Mouse (Mus musculus) hindbrain, embryonic 12.5 days (tissue): Measurements from ENCODE around the gene Spaca5. TPM values are rescaled to one million over a fixed set of nuclear protein-coding genes. Genes with fewer than 3 reads are reported as not detected.

Source experiments
- ATAC-seq: fragments of 200-750 bp; cut with Nextera tagmentation; 2 replicates; pipeline ENCODE4 v1.8.0; 2017; ENCODE audit warnings: moderate TSS enrichment; ENCODE audit not compliant: low FRiP score
- H3K27ac ChIP-seq: fragments of 300-500 bp; sonication (generic); 2 replicates; pipeline ENCODE4 v1.5.1; 2016; ENCODE audit warnings: mild to moderate bottlenecking
- H3K27me3 ChIP-seq: fragments of 300-500 bp; sonication (generic); 2 replicates; pipeline ENCODE4 v1.6.1; 2016; ENCODE audit warnings: mild to moderate bottlenecking
- H3K36me3 ChIP-seq: fragments of 300-500 bp; sonication (generic); 2 replicates; pipeline ENCODE4 v1.6.1; 2016; ENCODE audit warnings: mild to moderate bottlenecking
- H3K4me1 ChIP-seq: fragments of 300-500 bp; sonication (generic); 2 replicates; pipeline ENCODE4 v1.6.1; 2016
- H3K4me2 ChIP-seq: fragments of 300-500 bp; sonication (generic); replicated peaks from 2 replicates; pipeline ENCODE4 v1.6.1; 2016; ENCODE audit warnings: mild to moderate bottlenecking
- H3K4me3 ChIP-seq: fragments of 300-500 bp; sonication (generic); 2 replicates; pipeline ENCODE4 v1.5.1; 2016; ENCODE audit warnings: mild to moderate bottlenecking
- H3K9ac ChIP-seq: fragments of 300-500 bp; sonication (generic); 2 replicates; pipeline ENCODE4 v1.6.1; 2016; ENCODE audit warnings: mild to moderate bottlenecking, moderate library complexity
- H3K9me3 ChIP-seq: fragments of 300-500 bp; sonication (generic); replicated peaks from 2 replicates; pipeline ENCODE4 v1.6.1; 2016; ENCODE audit warnings: mild to moderate bottlenecking
- WGBS: fragments of 180-500 bp; shearing (Covaris S2); methylation state at CpG from one replicate; pipeline ENCODE4 v1.1.7; 2016; 5-methylcytosine and 5-hydroxymethylcytosine counted together
- polyA plus RNA-seq: library from polyadenylated mRNA; unstranded; fragments of >200 nt; fragmentation: Nextera tagmentation; extraction: Ambion mirVana; gene quantifications from 2 replicates; pipeline ENCODE4 v1.2.1, GENCODE M21; 2016

Gene Spaca5
- not detected in 2 replicates for polyA plus RNA-seq

DNA sequence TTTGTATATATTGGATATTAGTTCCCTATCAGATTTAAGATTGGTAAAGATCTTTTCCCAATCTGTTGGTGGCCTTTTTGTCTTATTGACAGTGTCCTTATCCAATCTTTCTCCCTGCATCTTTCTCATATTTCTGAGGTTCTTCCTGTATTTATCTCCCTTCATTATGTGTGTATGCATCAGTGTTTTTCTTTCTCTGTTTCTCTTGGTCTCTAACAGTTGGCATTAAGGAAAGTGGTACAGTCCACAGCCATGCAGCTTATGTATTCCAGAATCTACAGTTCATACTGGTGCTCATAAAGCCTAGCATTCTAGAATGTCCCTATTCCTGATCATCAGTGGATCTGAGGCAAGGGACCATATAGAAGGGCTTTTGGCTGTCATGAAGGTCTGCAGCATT lies at the start of gene Spaca5:
Gene Spaca5 (plus strand): TSS at position 301 of the 400 bp plus-strand sequence.
- Histone ChIP-seq H3K9me3 (no peaks in the 10 kb centered on the region), H3K27me3 (no peaks in the 10 kb centered on the region), H3K9ac (no peak within 1 kb of the TSS), H3K4me2 (no peak within 1 kb of the TSS), H3K4me1 (no peaks in the 10 kb centered on the region), H3K36me3 (no peaks in the 10 kb centered on the region), H3K27ac (no peak within 1 kb of the TSS), H3K4me3 (no peak within 1 kb of the TSS)
- no peak for ATAC-seq

DNA sequence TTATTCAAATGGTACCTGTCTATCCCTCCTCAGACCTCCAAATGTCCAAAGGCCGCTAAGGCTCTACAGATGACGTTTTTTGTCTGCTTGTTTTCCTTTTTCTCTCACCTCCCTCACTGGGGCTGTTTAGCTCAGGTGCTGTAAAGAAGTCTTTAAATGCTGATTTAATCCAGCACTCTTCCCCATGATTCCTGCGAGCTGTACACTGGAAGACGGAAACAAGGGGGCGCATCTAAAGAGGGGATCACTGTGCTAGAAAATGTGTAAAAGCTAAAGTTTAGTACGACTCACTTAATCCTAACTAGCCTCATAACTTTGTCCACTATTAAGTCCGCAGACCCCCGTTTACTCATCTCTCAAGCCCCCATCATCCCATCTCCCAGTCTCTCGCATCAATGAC lies 6.7 kb upstream of the Spaca5 start:
- Histone ChIP-seq H3K27me3 (no peaks in the 10 kb centered on the region), H3K27ac (no peak overlapping the region), H3K4me3 (peak overlapping the region; percentile 44), H3K9ac (peak overlapping the region; percentile 57; the same call in 1 of the 2 replicates), H3K9me3 (no peaks in the 10 kb centered on the region), H3K4me1 (no peaks in the 10 kb centered on the region), H3K36me3 (no peaks in the 10 kb centered on the region), H3K4me2 (peak overlapping the region; percentile 50)
- peak; percentile 66; the same call in 1 of the 2 replicates for ATAC-seq
- WGBS = 31% methylated on average over 9 of the region's 9 CpGs

DNA sequence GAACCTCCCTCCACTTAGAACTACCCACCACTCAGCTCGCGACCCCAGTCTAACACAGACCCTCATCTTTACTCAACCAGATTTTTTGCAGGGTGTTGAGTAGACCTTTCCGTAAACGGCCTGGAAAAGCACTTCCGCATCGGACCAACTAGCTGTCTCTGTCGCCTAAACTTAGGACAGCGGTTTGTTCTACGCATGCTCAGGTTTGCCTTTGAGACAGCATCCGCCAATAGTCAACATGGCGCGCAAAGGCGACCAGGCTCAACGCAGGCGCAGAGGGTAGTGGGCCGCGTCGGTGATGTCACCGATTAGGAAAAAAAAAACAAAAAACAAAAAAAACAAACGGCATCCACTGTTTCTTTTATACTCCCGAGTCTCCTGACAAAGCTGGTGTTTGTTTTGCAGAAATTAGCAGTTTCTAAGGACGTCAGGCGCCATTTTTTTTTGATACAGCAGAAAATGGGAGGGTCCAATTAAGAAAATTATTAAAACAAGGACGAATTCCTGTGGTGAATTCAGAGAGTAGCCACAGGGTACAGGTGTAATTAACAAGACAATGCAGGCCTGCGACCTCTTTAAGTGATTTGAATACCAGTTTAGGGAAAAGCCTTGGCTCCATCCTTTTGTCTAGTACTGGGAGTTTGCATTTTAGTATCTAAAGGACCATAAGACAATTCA lies 6.2 kb upstream of the Spaca5 start, which contains the start of gene Zfp182:
Gene Zfp182 (minus strand): TSS at position 451 of the 678 bp plus-strand sequence.
- Histone ChIP-seq H3K36me3 (no peaks in the 10 kb centered on the region), H3K9me3 (no peaks in the 10 kb centered on the region), H3K27me3 (no peaks in the 10 kb centered on the region), H3K4me3 (peak within 1 kb of the TSS; percentile 44), H3K4me2 (peak within 1 kb of the TSS; percentile 50), H3K4me1 (no peaks in the 10 kb centered on the region), H3K27ac (no peak within 1 kb of the TSS), H3K9ac (peak within 1 kb of the TSS; percentile 57; the same call in 1 of the 2 replicates)
- ATAC-seq = peak; percentile 97
- 22% methylated on average over 25 of the region's 25 CpGs for whole genome bisulfite sequencing

DNA sequence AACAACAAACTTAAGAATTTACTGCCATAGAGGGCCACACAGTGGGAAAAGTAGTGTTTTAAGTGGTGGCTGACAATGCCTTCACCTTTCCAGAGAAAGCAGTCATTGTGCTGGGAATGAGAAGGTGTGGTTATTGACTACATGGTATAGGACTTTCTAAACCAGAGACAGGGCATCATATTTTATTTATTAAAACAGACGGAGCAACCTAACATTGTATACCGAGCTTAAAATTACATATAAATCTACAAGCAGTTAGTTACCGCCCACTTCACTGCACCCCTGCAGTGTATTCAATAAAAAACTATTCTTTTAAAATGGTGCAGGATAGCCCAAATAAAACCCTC lies 5.7 kb upstream of the Spaca5 start:
- peak overlapping the region; percentile 44; the same call in 1 of the 2 replicates for H3K4me3 ChIP-seq
- H3K4me2 ChIP-seq = peak overlapping the region; percentile 41
- H3K27me3 ChIP-seq = no peaks in the 10 kb centered on the region
- 71% methylated on average over 3 of the region's 3 CpGs for WGBS
- H3K4me1 ChIP-seq = no peaks in the 10 kb centered on the region
- ATAC-seq = 0 out of 2 replicates have a peak, but pooled peaks have one; percentile 33
- no peaks in the 10 kb centered on the region for H3K36me3 ChIP-seq
- H3K27ac ChIP-seq = no peak overlapping the region
- no peaks in the 10 kb centered on the region for H3K9me3 ChIP-seq
- no peak overlapping the region for H3K9ac ChIP-seq

DNA sequence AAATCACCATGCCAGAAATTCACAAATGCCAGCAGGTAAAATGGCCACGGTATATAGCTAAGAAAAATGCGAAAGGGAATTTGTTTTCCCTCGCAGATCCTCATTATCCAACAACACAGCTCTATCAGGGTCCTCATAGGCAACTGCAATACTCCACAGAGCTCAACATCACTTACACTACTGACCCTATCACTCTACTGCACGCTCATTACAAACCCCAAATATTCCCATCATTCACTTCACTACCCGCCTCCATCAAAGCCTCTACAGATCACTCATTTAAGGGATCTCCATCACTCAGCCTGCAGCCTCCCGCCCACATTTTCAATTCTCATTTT lies 20.4 kb downstream of the Spaca5 start:
- ATAC-seq = peak; percentile 62
- WGBS = 46% methylated on average over 6 of the region's 6 CpGs

DNA sequence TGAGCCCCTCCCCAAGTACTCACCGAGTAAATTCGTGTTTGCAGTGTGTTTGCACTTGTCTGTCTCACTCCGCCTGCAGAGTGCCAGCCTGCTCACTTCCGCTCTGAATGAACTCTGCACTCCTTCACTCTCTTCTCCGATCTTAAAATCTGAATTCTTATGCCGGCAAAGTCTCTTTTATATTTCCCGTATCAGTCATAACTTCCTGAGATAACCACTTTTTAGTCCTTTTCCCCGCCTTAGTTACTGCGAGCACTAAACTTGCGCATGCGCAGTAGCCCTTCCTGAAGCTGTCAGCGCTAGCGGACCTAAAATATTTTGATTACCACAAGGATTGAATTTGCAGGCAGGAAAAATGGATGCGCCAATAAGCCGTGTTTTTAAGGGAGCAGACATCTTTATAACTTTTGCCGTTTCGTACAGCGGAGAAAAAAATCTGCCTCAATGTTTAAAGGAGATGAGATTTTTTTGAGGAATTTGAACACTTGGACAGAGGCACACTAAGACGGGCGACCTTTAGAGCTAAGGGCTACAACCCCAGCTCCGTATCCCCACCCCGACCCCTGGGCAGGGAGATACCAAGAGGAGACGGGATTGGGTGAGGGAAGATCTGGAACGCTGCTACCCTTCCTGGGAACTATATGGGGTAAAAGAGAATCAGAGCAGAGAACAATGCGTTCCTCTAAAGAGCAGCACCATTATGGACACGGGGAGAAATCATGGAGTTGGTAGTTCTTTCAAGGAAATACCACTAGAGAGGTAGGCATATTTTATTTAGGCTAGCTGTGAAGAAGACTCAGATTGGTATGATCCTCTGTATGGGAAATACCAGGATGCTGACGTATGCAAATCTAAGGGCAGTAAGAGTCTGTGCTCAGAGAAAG lies 21.0 kb downstream of the Spaca5 start, which contains the start of gene Zfp300:
Gene Zfp300 (minus strand): TSS at position 545 of the 884 bp plus-strand sequence.
- peak within 1 kb of the TSS; percentile 77 for H3K27ac ChIP-seq
- peak within 1 kb of the TSS; percentile 38 for H3K4me3 ChIP-seq
- H3K9ac ChIP-seq = peak within 1 kb of the TSS; percentile 47
- ATAC-seq = peak; percentile 96
- H3K27me3 ChIP-seq = no peaks in the 10 kb centered on the region
- H3K9me3 ChIP-seq = no peaks in the 10 kb centered on the region
- no peaks in the 10 kb centered on the region for H3K36me3 ChIP-seq
- H3K4me1 ChIP-seq = no peaks in the 10 kb centered on the region
- WGBS = 23% methylated on average over 27 of the region's 27 CpGs
- peak within 1 kb of the TSS; percentile 46 for H3K4me2 ChIP-seq

More for the DNA sequence above, 20.4 kb downstream of the Spaca5 start:
- Histone ChIP-seq H3K27ac (peak overlapping the region; percentile 77; the same call in 1 of the 2 replicates), H3K9me3 (no peaks in the 10 kb centered on the region), H3K27me3 (no peaks in the 10 kb centered on the region), H3K4me2 (peak overlapping the region; percentile 46), H3K4me1 (no peaks in the 10 kb centered on the region), H3K4me3 (peak overlapping the region; percentile 38), H3K9ac (0 out of 2 replicates have a peak overlapping the region, but pooled peaks have one; percentile 39), H3K36me3 (0 out of 2 replicates have a peak, but pooled peaks cover 2% of the 10 kb centered on the region)

DNA sequence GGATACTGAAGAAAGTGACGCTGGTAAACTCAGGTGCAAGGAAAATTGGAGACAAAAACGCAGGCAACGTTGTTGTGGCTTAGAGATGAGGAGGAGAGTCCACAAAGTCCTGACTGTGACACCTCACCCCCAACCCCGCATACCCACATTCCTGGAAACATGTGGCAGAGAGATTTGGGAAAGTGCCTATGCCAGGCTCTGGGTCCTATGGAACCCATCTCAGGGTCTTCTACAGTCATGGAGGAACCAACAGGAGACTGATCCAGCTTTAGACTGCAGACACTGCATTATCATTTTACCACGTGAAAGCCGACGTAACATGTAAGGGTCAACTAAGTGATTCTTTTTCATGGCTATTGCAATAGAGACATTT lies 21.6 kb downstream of the Spaca5 start:
- H3K36me3 ChIP-seq = no peaks in the 10 kb centered on the region
- no peaks in the 10 kb centered on the region for H3K4me1 ChIP-seq
- peak; percentile 49; the same call in 1 of the 2 replicates for ATAC-seq
- H3K4me3 ChIP-seq = peak overlapping the region; percentile 38
- H3K9ac ChIP-seq = peak overlapping the region; percentile 47; the same call in 1 of the 2 replicates
- 50% methylated on average over 7 of the region's 7 CpGs for WGBS
- peak overlapping the region; percentile 46 for H3K4me2 ChIP-seq
- no peaks in the 10 kb centered on the region for H3K27me3 ChIP-seq
- no peaks in the 10 kb centered on the region for H3K9me3 ChIP-seq
- H3K27ac ChIP-seq = peak overlapping the region; percentile 77

DNA sequence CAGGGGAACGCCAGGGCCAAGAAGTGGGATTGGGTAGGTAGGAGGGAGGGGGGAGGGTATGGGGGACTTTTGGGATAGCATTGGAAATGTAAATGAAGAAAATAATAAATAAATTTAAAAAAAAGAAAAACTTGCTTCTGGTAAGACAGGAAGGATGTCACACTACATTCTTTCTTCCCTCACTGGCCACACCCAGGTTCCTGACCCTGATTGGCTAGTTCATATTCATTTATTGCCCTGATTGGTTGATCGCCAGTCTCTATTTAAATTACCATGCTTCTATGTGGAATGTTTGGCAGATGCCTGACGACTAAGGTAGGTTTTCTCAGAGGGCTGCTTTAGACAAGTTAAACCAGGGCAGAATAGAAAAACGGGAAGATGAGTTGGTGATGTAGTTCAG lies 47.3 kb downstream of the Spaca5 start, which contains the start of gene Ssxa1:
Gene Ssxa1 (plus strand): TSS at position 301 of the 400 bp plus-strand sequence.
- H3K4me2 ChIP-seq = no peak within 1 kb of the TSS
- H3K27ac ChIP-seq = no peak within 1 kb of the TSS
- no peaks in the 10 kb centered on the region for H3K36me3 ChIP-seq
- 77% methylated on average over 4 of the region's 4 CpGs for WGBS
- H3K27me3 ChIP-seq = no peaks in the 10 kb centered on the region
- no peaks in the 10 kb centered on the region for H3K4me1 ChIP-seq
- ATAC-seq = no peak
- H3K9ac ChIP-seq = no peak within 1 kb of the TSS
- H3K4me3 ChIP-seq = no peak within 1 kb of the TSS
- no peaks in the 10 kb centered on the region for H3K9me3 ChIP-seq

Other genes with a start within 250 kb of the Spaca5 start
- 8.8 and 10.7 TPM in 2 replicates for gene Timp1, start 198.2 kb upstream of the Spaca5 start, polyA plus RNA-seq
- gene Syn1, start 147.4 kb upstream of the Spaca5 start, polyA plus RNA-seq = 22.5 and 29.4 TPM in 2 replicates
- 3.7 and 5.1 TPM in 2 replicates for gene Cfp, start 136.9 kb upstream of the Spaca5 start, polyA plus RNA-seq
- 18.5 and 18.7 TPM in 2 replicates for gene Elk1, start 117.8 kb upstream of the Spaca5 start, polyA plus RNA-seq
- gene Uxt, start 106.4 kb upstream of the Spaca5 start, polyA plus RNA-seq = 43.9 and 49.7 TPM in 2 replicates
- 9.5 and 10.2 TPM in 2 replicates for gene Zfp182, start 6.1 kb upstream of the Spaca5 start, polyA plus RNA-seq
- 3.2 and 4.1 TPM in 2 replicates for gene Zfp300, start 21.1 kb downstream of the Spaca5 start, polyA plus RNA-seq
- gene Ssxa1, start 47.4 kb downstream of the Spaca5 start, polyA plus RNA-seq = not detected in 2 replicates
- not detected in 2 replicates for gene Gm21876, start 107.2 kb downstream of the Spaca5 start, polyA plus RNA-seq